Mouse (Mus musculus): Measurements from ENCODE around the gene Cacna2d2. TPM values are rescaled to one million over a fixed set of nuclear protein-coding genes. Genes with fewer than 3 reads are reported as not detected.
A peak's percentile ranks its signal among the peaks of the same experiment; 100 is the strongest.

Cacna2d2 gene
- total RNA-seq, 1 experiment from 2014 or later, result 0.37 TPM

- peak; percentile 71 for ATAC-seq (replicated peaks; ENCODE audit: low read depth, poor library complexity, severe bottlenecking)
Measured at GRCm38 (mm10) chr9:107526198-107527026, 127.0 kb downstream of the Cacna2d2 start.

- peak; percentile 95 for ATAC-seq (replicated peaks; ENCODE audit: low read depth, poor library complexity, severe bottlenecking)
Measured at GRCm38 (mm10) chr9:107533791-107534407, 134.5 kb downstream of the Cacna2d2 start, which contains the start of gene Tmem115. Tmem115 (plus strand) TSS chr9:107533945.

DNA sequence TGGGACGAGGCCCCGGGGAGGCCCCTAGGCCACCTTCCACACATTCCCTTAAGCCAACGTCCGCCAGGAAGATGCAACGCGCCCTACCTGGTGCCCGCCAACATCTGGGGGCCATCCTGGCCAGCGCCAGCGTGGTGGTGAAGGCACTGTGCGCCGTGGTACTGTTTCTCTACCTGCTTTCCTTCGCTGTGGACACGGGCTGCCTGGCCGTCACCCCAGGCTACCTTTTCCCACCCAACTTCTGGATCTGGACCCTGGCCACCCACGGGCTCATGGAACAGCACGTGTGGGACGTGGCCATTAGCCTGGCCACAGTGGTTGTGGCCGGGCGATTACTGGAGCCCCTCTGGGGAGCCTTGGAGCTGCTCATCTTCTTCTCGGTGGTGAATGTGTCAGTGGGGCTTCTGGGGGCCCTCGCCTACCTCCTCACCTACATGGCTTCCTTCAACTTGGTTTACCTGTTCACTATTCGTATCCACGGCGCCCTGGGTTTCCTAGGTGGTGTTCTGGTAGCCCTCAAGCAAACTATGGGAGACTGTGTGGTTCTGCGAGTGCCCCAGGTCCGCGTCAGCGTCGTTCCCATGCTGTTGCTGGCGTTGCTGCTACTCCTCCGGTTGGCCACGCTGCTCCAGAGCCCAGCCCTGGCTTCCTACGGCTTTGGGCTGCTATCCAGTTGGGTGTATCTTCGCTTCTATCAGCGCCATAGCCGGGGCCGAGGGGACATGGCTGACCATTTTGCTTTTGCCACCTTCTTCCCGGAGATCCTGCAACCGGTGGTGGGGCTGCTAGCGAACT lies 135.2 kb downstream of the Cacna2d2 start:
- ATAC-seq (replicated peaks; ENCODE audit: low read depth, poor library complexity, severe bottlenecking), result peak; percentile 52; the same call in 1 of the 2 replicates

- ATAC-seq (replicated peaks; ENCODE audit: low read depth, poor library complexity, severe bottlenecking), result no peak
Measured at GRCm38 (mm10) chr9:107538231-107538630, 138.8 kb downstream of the Cacna2d2 start.

- no peak for ATAC-seq (replicated peaks; ENCODE audit: low read depth, poor library complexity, severe bottlenecking)
Measured at GRCm38 (mm10) chr9:107538711-107539110, 139.3 kb downstream of the Cacna2d2 start.

DNA sequence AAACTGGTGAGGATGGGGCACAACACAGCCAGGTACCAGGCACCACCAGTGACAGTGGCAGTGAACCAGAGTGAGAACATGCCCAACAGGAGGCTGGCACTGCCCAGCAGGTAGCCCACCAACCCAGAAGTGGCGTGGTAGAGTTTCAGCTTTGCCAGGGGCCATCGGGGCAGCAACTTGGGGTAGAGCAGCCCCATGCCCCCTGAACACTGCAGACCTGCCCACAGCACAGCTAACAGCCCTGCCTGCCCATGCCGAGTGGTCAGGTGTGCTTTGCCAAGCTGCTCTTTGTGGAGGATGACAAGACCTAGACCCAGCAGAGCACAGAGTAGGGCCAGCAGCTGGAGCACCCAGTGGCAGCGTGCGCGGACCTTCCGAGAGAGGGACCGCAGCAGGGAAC lies 140.5 kb downstream of the Cacna2d2 start:
- ATAC-seq (replicated peaks; ENCODE audit: low read depth, poor library complexity, severe bottlenecking), result no peak

GRCm38 (mm10) chr9:107540420-107540819 lies 141.0 kb downstream of the Cacna2d2 start:
- no peak for ATAC-seq (replicated peaks; ENCODE audit: low read depth, poor library complexity, severe bottlenecking)

DNA sequence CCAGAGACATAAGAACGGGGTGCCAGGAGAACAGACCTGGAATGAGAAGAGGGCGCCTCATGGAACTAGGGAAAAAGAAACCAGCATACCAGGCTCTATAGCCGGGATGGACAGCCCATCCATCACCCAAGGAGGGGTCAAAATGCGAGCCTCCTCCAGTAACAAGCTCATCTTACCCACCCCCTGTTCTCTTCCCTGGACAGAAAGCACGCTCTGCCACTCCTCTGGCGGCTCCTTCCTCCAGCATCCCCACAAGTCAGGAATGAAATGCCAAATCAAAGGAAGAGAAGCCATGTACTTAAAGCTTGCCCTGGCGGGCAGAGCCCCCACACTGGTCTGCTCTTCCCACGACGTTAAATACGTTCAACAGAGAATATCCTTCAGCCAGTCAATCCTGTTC lies 141.6 kb downstream of the Cacna2d2 start:
- no peak for ATAC-seq (replicated peaks; ENCODE audit: low read depth, poor library complexity, severe bottlenecking)

DNA sequence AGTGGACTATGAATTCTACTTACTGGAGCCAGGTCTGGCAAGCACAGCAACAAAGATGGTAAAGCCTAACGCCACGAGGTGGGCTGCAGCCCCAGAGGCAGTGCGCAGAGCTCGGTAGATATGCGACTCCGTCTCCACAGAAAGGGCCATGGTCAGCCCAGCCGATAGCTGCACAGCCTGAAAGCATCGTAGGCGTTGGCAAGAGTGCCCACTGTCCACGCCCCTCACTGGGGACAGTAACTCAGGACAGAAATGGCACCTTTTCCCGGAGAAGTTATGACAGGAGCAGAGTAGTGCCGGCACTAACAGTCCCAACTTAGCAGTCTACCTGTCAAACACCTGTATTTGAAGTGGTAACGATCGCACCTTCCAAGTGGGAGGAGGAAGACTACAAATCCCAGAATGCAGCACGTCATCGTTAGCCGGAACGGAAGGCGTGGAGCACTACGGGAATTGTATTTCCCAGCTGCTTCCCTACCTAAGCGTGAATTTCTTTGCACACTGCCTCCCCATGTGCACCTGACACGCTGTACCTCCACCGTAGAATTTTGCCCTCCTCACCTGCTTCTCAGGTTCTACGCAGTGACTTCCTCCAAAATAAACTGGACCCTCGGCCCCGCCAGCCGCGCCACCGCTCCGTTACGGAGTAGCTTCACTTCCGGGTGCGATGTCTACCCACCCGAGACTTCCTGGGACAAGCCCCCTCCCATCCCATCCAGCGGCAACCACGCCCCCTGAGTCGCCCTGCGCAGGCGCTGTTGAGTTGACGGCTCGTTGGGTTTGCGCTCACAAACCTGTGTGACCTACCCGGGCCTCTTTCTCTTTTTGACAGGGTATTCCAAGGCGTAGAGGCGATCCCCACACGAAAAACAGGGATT lies 142.3 kb downstream of the Cacna2d2 start, which contains the start of the genes Cyb561d2 and Nprl2:
TSS of gene Cyb561d2 (minus strand) at position 720 of the 878 bp plus-strand sequence.
TSS of gene Nprl2 (plus strand) at position 753 of the 878 bp plus-strand sequence.
- peak; percentile 83 for ATAC-seq (replicated peaks; ENCODE audit: low read depth, poor library complexity, severe bottlenecking)

GRCm38 (mm10) chr9:107542352-107542686 lies 142.9 kb downstream of the Cacna2d2 start:
- 0 out of 2 replicates have a peak, but pooled peaks have one; percentile 1 for ATAC-seq (replicated peaks; ENCODE audit: low read depth, poor library complexity, severe bottlenecking)

DNA sequence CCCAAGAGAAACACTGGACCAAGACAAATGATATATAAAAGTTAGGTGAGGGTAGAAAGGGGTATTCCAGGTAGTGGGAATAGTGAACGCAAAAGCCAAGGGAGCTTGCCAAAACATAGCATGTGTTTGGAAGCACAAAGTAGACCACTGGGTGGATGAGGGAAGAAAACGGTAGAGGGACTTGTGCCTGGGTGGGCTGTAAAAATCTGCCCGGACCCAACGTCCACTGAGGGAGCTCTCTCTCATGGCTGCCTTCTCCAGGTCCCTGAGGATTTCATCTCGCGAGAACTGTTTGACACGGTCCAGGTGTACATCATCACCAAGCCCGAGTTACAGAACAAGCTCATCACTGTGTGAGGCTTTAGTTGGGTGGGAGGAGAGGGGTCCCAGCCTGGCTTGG lies 143.3 kb downstream of the Cacna2d2 start:
- ATAC-seq (replicated peaks; ENCODE audit: low read depth, poor library complexity, severe bottlenecking), result no peak

- ATAC-seq (replicated peaks; ENCODE audit: low read depth, poor library complexity, severe bottlenecking), result no peak
Measured at GRCm38 (mm10) chr9:107543299-107543698, 143.9 kb downstream of the Cacna2d2 start.

DNA sequence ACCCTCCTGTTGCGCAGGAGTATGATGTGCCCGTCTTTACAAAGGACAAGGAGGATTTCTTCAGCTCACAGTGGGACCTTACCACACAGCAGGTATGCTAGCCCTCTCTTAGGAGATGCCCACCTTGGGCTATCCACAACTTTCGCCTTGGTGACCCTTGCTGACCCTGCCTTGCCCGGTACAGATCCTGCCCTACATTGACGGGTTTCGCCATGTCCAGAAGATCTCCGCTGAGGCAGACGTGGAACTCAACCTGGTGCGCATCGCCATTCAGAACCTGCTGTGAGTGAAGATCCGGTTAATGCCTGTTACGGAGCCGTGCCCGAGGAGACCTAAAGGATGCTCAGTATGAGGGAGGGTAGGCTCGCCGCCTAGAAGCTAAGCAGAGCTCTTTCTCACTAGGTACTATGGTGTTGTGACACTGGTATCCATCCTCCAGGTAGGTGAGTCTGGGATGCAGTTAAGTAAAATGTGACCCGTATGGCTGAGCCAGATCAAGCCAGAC lies 144.8 kb downstream of the Cacna2d2 start:
- ATAC-seq (replicated peaks; ENCODE audit: low read depth, poor library complexity, severe bottlenecking), result no peak

- no peak for ATAC-seq (replicated peaks; ENCODE audit: low read depth, poor library complexity, severe bottlenecking)
Measured at GRCm38 (mm10) chr9:107544729-107545128, 145.3 kb downstream of the Cacna2d2 start.

DNA sequence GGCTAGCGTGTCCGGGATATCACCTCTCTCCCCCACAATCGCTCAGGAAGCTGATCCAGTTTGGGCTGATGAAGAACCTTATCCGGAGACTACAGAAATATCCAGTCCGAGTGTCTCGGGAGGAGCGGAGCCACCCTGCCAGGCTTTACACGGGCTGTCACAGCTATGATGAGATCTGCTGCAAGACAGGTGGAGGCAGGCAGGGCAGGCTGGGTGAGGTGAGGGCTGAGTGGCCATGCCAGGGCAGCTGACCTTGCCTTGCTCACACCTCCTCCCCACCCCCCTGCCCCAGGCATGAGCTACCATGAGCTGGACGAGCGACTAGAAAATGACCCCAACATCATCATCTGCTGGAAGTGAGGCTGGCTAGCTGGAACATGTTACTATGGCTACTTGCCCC lies 145.8 kb downstream of the Cacna2d2 start:
- no peak for ATAC-seq (replicated peaks; ENCODE audit: low read depth, poor library complexity, severe bottlenecking)

DNA sequence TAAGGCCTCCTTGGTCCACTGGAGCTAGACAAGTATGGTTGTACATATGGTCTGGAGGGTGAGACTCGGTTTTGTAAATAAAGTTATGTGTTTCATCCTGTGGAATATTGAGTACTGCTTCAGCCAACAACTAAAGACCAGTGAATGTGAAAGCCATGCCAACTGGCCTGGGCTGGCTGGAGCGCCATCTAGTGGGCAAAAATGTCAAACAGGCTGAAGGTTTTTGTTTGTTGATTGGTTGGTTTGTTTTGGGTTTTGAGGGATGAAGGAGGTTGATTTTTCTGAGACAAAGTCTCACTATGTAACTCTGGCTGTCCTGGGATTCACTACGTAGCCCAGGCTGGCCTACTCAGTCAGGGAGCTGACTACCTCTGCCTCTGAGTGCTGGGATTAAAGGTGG lies 146.2 kb downstream of the Cacna2d2 start:
- no peak for ATAC-seq (replicated peaks; ENCODE audit: low read depth, poor library complexity, severe bottlenecking)

- ATAC-seq (replicated peaks; ENCODE audit: low read depth, poor library complexity, severe bottlenecking), result peak; percentile 66
Measured at GRCm38 (mm10) chr9:107547026-107547425, 147.6 kb downstream of the Cacna2d2 start, which contains the start of gene Zmynd10. Zmynd10 (plus strand) TSS chr9:107547298.

DNA sequence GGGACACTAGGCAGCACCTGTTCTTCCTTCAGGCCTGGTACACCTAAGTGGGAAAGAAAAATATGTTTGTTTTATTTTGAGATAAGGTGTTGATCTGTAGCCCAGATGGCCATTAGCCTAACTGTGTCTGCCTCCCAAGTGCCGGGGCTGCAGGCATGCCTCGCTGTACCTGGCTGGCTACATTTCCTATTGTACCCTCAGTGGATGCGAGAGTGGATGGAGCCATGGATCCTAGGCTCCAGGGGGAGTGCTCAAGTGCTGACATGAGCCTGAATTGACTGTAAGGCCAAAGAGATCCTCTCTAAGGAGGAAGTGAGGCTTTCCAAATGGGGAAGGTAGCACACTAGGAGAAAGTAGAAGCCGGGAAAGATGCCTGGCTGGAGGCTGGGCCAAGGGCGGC lies 148.5 kb downstream of the Cacna2d2 start:
- ATAC-seq (replicated peaks; ENCODE audit: low read depth, poor library complexity, severe bottlenecking), result no peak

GRCm38 (mm10) chr9:107548820-107549219 lies 149.4 kb downstream of the Cacna2d2 start:
- no peak for ATAC-seq (replicated peaks; ENCODE audit: low read depth, poor library complexity, severe bottlenecking)

Measured in common myeloid progenitor, adult 5-6 weeks (primary cell).